Mouse (Mus musculus) lung, adult 2 months (tissue): ENCODE measurements around the gene Gm20388.

ENCODE experiments used
- CTCF ChIP-seq: fragments of 200-500 bp; IDR thresholded peaks from 2 replicates; pipeline ENCODE4 v1.5.1; 2011; ENCODE audit warnings: mild to moderate bottlenecking, low read length, control low read depth; ENCODE audit not compliant: insufficient read depth
- POLR2A ChIP-seq: fragments of 200-500 bp; IDR thresholded peaks from 2 replicates; pipeline ENCODE4 v1.6.1; 2011; ENCODE audit warnings: low read depth, mild to moderate bottlenecking, control low read depth, low read length, borderline replicate concordance; ENCODE audit errors: extremely low read depth

DNA sequence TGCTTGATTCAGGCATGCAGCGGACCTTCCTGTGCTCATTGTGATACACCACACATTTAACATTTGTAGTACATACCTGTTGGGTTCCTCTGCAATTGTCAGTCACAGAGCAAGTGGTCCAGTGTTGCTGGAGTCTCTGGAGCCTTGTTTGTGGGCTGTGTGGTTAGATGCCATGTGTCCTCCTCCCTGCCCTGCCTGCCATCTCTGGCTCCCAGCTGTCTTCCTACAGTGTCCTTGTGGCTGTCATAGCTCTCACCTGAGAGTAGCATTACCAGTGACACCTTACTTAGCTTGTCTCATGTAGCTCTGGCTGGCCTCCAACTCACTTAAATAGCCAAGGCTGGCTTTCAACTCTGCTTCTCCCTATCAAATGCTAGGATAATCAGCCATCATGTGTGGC lies 2108.5 kb downstream of the Gm20388 start:
- TF ChIP-seq CTCF (no peak), POLR2A (no peak)
